Mouse (Mus musculus): Measurements from ENCODE around the gene Pakap.

Gene Pakap

GRCm38 (mm10) chr4:57764392-57764791, 196.4 kb downstream of the Pakap start:
- no peak for DNase-seq (ENCODE audit: low read depth, low spot score)

DNA sequence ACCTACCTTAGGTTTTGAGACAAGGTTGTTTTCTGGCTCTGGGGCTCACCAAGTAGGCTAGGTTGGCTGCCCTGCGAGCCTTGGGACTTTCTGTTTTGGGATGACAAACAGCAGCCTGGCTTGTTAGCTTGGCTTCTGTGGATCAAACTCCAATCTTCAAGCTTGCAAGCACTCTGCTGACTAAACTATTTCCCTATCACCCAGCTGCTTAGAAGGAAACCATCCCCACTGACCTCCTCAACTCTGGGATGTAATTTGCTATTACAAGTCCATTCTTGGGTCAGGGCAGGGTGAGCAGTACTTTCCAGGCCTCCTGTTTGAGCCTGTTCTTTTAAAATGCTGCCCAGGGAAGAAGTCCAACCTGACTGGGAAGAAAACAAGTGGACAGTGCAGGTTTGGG, 196.9 kb downstream of the Pakap start:
- DNase-seq (ENCODE audit: low read depth, low spot score), result no peak

- no peak for DNase-seq (ENCODE audit: low read depth, low spot score)
These were observed 197.8 kb downstream of the Pakap start for GRCm38 (mm10) chr4:57765806-57766205.

GRCm38 (mm10) chr4:57769007-57769406, 201.0 kb downstream of the Pakap start:
- no peak for DNase-seq (ENCODE audit: low read depth, low spot score)

DNA sequence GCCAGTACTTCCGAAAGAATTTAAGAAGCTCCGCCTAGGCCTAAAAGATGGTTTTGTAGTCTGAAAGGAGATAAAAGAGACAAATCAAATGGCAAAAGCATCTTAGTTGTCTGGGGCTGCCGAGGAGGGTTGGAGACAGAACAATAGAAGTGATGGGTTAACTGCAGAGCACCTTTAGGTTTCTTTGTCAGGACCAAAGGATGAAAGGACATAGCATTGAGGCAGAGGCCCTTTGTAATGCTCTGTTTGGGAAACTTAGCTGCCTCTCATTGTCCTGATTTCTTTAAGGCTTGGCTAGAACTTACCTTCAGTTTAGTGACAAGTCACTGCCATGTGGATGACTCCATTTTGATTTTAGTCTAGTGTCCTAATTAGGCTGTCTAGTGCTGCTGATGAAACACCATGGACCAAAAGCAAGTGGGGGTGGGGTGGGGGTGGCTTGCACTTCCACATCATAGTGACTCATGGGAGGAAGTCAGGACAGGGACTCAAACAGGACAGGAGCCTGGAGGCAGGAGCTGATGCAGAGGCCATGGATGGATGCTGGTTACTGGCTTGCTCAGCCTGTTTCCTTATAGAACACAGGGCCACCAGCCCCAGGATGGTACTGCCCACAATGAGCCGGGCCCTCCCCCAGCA, 202.3 kb downstream of the Pakap start:
- DNase-seq (ENCODE audit: low read depth, low spot score), result no peak

DNA sequence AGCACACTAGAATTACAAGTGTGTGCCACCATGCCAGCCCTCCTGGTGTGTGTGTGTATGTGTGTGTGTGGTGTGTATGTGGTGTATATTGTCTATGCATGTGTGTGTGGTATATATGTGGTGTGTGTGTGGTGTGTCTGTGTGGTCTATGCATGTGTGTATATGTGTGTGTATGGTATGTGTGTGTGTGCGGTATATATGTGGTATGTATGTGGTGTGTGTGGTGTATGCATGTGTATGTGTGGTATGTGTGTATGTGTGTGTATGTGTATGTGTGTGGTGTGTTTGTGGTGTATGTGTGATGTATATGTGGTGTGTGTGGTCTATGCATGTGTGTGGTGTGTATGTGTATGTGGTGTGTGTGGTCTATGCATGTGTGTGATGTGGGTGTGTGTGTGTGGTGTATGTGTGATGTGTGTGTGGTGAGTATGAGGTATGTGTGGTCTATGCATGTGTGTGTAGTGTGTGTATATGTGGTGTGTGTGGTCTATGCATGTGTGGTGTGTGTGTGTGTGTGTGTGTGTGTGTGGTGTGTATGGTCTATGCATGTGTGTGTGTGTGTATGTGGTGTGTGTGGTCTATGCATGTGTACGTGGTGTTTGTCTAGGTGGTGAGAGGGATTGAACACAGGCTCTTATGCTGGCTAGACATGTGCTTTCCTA, 203.7 kb downstream of the Pakap start:
- no peak for DNase-seq (ENCODE audit: low read depth, low spot score)

- DNase-seq (ENCODE audit: low read depth, low spot score), result no peak
These were observed 205.0 kb downstream of the Pakap start for GRCm38 (mm10) chr4:57772851-57773510.

GRCm38 (mm10) chr4:57774517-57774916, 206.5 kb downstream of the Pakap start:
- DNase-seq (ENCODE audit: low read depth, low spot score), result no peak

DNA sequence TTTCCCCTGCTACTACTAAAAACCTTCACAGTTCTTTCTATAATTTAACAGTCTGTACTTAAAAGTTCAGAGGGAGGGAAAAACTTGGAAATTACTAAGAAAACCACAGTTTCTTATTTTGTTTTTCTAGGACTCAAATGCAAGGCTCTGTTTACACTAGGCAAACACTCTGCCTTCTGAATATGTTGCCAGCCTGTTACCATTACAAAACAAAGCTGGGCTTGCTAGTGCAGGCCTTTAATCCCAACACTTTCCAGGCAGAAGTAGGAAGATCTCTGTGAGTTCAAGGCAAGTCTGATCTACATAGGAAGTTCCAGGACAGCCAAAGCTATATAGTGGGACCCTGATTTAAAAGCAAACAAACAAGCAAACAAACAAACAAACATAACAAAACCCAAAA, 207.6 kb downstream of the Pakap start:
- no peak for DNase-seq (ENCODE audit: low read depth, low spot score)

DNA sequence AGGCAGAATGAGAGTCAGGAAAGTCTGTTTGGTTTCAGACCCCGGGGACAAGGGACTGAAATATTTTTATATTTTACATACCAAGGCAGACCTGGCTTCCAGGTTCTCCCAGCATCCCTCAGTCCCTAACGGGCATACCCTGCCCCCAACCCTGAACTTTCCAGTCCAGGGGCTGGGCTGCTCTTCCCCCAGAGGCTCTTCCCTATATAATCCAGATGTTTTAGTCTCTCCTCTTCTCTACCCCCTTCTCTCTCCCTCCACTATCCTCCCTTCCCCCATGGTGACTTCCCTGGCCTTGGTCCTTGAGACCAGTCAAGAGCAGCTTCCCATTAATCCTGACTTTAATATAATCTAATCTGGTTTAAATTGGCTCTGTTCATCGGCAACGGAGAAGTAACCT, 212.4 kb downstream of the Pakap start:
- no peak for DNase-seq (ENCODE audit: low read depth, low spot score)

DNA sequence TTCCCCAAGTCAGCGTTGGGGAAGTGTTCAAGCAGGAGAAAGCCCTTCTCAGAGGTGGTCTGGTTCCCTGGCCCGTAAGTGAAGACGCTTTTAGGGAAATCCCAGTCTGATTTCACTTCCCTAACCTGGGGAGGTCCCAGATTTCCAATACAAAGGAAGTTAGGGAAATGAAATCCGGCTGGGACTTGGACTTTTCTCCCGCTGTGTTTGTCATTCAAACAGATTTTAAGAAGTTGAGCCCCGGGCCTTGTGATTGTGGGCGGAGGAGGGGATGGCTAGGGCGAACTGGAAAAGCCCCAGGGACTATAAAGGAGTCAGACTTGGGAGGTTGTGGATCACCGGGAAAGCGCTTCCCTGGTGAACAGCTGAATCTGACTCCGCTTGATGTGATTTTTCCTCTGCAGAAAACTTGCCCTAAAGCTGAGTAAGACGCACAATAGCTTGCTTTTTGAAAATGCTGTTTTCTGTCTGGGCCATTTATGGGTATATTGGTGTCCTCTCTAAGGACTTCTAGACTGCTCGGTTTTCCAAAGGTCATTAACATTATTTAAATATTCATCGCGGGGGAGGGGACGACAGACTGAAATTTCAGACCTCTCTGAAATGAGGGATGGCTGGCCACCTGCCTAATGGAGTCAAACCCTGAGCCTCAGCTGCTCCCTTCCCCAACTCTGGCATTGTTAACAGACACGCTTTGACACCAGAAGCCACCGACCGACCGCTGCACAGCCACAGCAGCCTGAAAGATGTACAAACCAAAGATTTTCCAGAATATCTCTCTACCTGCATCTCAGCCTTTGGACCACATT, 213.1 kb downstream of the Pakap start:
- DNase-seq (ENCODE audit: low read depth, low spot score), result no peak

DNA sequence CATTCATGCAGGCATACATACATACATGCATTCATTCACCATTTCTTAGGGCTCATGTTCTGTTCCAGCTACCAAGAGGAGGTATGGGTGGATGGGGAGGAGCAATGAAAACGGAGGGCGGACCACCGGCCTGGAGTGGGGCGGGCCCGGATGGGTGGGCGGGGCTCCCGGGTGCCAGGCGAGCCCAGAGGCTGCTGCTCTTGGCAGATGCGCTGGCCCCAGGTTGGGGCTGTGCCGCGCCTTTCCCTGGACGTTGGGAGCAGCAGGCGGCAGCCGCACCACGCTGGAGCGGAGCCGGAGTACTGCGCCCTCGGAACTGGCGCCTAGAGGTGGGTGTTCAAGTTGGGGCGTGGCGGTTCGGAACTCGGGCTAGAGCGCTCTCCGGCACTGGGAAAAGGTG, 214.0 kb downstream of the Pakap start:
- no peak for DNase-seq (ENCODE audit: low read depth, low spot score)

DNA sequence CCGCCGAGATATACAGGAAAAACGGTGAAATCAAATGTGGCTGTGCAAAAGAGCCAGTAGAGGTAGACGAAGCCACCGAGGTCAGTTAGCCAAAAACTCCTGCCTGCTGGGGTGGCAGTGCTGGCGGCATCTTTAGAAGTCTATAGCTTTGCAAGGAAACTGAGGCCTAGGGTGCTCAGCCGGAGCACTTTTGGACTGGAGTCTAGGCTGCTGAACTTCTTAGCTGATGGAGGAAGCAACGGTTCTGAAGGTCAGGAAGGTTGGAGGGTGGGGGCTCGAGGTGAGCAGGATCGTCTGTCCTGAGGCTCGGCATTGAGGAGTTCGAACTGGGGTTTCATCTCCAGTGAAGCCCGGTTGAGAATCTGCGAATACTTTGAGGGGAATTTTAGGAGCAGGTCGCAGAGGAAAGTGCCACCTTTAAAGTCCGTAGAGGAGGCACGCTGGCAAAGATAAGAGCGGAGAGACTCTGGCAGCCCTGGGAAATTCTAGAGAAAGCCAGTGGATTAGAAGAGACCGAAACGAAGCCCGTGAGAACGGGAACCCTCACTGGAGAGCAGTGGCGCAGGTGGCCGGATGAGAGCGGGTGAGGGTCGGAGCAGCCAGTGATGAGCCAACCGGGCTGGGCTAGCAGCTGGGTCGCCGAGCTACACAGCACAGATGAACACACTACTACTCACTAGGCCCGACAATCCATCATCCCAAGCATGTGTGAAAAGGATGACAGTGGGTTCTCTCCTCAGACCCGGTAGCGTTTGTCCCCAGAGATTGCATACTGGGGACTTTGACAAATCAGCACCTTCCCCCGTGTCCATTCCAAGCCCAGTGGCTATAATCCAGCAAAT, 214.8 kb downstream of the Pakap start:
- DNase-seq (ENCODE audit: low read depth, low spot score), result no peak

DNA sequence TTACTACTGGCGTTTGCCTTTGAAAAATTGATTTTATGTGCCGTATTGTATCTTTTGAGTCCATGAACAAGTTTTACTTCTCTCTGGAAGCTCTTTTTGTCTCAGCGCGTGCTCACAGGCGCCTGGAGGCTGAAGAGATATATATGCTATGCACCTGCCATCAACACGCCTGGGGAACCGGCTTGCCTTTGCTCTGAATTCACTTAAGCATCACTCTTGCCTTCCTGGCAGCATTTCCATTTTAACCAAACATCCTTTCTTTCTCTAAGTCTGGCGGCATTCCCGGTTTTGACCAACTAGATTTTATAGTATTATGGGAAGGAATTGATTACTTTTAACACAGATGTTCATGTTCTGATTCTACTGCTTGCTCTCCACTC, 215.4 kb downstream of the Pakap start:
- no peak for DNase-seq (ENCODE audit: low read depth, low spot score)

GRCm38 (mm10) chr4:57783853-57784600, 216.0 kb downstream of the Pakap start:
- no peak for DNase-seq (ENCODE audit: low read depth, low spot score)

- no peak for DNase-seq (ENCODE audit: low read depth, low spot score)
These were observed 220.7 kb downstream of the Pakap start for GRCm38 (mm10) chr4:57788709-57789108.

DNA sequence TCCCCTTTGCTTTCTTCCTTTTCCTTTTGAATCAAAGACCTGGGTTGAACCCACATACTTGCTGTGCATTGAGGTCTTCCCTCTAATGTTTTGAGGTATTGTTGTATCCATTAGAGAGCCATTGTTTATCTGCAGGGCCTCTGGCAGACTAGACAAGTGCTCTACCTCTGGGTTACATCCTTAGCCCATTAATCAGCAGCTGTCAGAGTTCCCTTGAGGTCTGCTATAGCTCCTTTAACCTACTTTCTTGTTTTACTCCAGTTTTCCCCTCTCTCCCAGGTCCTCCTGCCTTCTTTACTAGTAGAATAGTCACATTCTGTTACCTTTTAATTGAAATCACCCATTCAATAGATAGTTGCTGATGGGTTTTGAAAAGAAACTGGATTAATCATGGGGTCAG, 221.1 kb downstream of the Pakap start:
- DNase-seq (ENCODE audit: low read depth, low spot score), result no peak

GRCm38 (mm10) chr4:57793989-57794388, 226.0 kb downstream of the Pakap start:
- DNase-seq (ENCODE audit: low read depth, low spot score), result no peak

DNA sequence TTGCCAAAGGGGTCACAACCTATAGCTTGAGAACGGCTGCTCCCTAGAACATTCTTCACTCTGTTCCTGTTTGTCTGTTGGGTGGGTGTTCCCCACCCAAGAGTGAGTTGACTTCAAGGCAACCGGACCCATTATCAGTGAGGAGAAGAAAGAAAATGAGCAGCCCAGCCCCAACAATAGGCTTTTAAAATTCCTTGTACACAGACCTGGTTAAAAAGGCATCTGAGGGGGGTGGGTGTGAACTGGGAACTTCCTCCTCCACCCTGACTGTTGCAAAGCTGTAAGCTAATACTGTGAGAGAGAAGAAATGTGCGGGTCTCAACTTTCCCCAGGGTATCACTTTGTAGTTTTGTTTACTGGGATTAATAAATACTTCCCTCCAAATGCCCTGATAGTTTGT, 226.6 kb downstream of the Pakap start:
- DNase-seq (ENCODE audit: low read depth, low spot score), result no peak

DNA sequence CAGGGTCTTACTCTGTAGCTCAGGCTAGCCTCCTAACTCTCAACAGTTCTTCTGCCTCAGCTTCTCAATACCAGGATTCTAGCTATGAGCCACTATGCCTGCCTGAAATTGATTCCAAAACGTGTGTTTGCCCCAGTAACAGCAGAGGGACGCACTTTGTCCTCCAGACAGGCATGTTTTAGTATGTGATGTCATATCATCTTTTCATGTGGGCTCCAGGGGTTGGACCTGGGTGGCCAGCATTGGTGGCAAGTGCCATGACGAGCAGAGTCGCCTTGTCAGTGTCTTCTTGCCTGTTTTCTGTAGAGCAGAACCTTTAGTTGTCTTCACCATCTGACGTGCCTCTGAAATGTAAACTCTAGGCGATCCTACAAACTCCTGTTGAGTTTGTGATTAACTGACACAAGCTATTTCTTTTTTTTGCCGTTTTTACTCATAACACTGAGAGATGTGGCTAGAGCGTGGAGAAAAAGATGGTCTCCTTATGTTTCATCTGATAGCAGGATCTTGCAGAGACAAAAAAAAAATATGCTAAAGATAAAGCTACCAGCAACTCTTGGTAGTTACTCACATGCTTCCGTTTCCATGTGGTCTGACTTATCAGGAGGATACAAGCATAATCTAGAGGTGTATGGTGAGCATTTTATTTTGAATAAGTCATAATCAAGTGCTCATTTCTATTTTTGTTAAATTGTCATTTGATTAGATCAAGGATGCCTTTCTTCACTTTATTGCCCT, 229.7 kb downstream of the Pakap start:
- DNase-seq (ENCODE audit: low read depth, low spot score), result no peak
